Mouse (Mus musculus) NIH3T3 (cell line): ENCODE results near the gene B9d2.

Experiments used
- DNase-seq: peaks from one replicate; pipeline ENCODE4 v3.0.0-alpha.2; 2012; ENCODE audit warnings: low read depth

B9d2 gene

DNA sequence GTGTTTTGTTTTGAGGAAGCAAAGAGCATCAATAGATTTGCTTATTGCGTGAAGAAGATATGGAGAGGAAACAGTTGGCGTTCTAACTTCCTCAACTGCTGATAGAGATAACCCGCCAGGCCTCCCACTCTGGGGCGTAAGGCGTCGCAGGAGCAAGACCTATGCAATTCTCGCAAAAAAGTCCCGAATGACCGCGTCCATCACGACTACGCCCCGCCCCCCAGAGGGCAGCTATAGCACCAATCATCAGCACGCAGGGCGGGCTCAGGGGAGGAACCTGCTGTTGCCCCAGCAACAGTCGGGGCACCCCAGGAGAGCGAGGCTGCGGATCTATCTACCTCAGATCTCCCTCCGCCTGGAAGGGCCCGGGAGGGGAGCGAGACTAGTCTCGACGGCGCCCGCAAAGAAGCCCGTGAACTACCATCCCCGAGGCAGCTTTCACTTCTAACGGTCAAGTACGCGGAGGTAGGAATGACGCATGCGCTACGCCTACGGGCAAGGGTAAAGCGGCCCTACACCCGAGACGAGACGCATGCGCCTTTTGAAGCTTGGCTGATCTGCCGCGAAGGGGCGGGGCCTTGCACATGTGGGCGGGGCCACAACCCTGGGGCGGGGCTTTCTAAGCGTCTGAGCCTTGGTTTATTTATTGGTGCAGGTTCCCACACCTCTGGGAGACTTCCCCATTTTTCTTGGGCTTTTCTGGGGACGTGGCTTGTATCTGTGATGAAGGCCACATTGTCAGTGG is at the start of gene B9d2:
TSS of gene B9d2 (plus strand) at position 267 of the 745 bp plus-strand sequence.
- peak; percentile 97 for DNase-seq

DNA sequence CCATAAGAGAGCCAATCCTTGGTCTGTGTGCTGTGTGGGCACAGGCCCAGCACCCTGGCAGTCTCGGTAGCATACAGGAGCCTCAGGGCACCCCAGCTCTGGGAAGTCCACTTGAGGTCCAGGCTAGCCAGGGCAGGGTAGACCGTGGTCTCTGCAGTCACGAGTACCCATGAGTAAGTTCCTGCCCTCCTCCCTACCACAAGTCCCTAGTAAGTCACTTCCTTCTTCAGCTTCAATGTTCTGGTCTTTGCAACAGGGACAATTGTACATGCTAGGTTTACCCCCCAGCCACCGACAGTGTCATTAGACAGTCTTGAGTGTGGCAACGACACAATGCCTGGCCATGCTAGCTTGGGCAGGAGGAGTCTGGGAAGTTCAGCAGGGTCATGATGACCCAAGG is 47.9 kb upstream of the B9d2 start:
- no peak for DNase-seq

DNA sequence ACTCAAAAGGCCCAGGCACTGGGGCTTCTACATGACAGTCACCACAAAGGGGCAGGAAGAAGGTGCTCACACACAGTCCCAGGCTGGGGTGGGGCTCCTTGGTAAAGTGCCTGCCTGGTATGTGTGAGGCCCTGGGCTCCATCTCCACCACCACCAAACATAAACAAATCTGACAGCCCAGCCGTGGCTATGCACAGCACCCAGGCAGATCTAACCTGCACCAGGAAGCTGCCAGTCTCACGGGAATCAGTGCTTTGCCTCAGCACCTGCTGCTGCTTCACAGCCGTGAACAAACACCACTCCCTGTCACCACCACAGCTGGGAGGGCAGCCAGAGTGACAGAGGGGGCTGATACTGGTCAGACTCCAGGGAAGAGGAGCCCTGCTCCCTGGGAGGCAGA is 44.2 kb upstream of the B9d2 start:
- DNase-seq = no peak

DNA sequence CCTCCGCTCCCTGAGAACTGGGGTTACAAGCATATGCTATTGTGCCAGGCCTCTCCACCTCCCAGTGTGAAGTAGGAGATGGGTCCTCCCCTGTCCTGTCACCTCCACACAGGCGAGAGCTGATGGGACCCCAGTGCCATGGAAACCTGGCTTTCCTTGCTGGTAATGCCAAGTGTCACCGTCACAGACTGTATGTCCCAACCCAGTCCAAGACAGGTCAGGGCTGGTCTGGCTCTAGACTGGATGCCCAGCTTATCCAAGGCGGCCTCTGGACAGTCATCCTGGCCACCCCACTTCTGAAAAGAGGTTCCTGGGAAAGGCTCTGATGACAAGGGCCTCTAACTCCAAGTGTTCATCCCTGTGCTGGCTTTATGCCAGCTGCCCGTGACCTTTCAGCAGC is 43.5 kb upstream of the B9d2 start:
- no peak for DNase-seq

DNA sequence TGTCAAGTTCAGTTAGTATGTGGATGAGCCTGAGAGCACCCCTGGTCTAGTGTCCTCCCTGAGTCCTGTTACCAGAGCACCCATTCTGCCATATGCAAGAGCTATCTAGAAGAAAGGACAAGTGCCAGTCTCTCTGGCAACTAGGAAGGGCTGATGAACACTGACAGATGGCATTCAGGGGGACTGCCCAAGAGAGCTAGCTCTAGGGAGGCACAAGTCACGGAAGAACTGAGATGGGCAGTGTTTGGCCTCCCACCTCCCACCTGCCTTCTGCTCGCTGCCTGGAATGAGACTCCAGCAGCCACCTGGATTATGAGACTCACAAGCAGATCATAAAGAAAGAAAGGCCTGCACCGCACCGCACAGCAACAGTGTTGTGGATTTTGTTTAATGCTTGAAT is 40.8 kb upstream of the B9d2 start:
- DNase-seq = no peak

DNA sequence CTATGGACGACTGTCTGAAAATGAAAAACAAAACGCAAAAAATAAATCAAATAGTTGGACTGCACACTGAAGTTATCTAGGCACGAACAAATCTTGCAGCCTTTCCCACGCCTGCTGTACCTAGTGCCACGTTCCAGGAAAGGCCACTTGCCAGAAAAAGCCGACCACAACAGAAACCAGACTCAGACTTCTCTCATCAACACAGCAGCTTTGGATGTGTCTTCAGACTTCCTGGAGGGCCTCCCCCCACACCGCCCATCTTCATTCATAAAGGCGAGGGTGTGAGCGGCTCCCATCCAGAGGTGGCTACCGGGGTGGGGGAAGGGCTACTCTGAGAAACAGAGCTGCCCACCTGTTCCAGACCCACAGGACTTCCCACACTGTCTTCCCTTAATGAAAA is 36.4 kb upstream of the B9d2 start:
- DNase-seq = no peak

DNA sequence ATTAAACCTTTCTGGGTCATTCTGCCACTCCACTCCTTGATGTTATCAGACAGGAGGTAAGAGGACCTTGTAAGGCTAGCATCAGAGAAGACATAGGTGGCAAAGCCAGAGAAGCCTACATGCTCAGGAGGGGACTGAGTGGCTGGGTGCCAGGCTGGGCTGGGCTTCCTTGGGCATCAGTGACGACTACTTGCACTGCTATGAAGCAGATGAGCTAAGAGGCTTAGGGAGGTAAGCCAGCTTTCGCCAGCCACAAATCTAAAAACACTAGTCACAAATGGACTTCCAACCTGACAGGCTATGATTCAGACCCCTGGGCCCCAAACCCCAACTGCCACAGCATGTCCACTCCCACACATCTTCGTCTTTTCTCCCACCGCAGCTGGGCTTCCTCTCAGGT is 35.9 kb upstream of the B9d2 start:
- DNase-seq = peak; percentile 31

DNA sequence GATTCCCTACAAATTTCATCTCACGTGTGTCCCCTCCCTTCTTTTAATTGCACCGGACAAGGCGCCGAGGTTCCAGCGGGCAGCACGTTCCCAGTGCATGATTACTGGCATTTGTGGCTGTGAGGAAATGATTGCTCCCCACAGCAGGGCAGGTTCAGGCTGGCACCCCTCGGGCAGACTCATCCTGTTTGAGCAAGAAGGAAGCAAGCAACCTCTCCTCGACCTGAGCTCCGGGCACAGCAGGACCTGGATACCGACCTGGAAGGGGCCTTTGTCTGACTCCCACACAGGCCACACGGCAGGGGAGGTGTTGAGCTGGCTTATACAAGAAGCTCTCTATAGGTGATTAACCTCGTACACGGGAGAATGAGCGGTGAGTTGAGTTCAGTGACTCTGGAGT is 35.5 kb upstream of the B9d2 start:
- no peak for DNase-seq

DNA sequence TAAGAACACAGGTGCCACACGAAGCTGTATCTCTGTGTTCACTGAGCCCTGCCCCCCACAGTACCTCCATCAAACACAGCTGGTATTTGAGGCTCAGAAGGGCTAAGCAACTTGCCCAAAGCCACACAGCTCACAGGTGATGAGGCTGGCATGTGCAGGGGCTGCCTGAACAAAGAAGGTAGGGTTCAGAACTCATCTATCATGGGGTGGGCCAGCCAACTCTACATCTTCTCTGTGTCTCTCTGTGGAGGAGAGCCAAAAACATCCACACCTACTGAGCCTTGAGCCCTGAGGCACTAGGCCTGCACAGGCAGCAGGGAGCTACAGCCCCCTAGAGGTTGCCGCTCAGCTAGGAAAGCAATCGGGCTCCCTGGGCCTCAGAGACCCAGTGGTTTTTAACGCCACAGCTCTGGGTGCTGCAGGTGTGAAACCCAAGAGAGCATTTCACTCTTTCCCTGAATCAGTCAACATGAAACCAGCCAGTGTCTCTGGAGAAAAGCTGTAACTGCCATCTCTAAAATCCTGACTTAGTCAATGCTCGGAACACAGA is 32.9 kb upstream of the B9d2 start:
- peak; percentile 9 for DNase-seq

DNA sequence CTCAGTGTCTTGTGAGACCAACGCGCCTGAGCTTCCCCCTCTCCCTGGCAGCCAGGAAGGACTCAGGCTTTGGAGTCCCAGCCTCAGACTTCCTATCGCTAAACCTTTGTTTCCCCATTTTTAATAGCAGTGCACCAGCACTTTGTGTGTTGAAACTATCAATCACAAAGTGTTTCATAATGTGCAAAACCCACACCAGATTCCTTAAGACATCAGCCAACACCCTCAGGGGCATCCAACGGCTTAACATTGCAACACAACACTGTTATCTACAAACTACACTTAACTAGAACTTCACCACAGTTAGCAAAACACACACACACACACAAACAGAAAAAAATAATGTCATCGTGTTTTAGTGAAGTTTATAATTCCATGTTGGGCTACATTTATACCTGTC is 30.7 kb upstream of the B9d2 start:
- peak; percentile 48 for DNase-seq

DNA sequence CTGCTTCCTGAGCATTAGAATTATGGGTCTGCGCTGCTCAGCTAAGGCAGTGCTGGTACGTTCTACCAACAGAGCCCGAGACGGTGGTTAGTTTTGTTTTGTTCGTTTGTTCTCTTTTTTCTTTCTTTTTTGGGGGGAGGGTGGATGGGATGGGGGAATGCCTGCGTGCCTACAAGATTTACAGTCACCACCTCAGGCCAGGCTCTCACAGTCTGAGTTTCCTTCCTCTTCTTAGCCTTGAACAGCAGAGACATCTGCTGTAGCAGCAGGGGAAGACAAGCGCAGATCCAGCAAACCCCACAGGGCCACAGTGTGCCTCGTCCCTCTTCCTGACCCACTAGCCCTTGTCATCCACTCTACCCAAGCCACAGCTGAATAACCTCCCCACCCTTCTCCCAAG is 29.3 kb upstream of the B9d2 start:
- DNase-seq = no peak

DNA sequence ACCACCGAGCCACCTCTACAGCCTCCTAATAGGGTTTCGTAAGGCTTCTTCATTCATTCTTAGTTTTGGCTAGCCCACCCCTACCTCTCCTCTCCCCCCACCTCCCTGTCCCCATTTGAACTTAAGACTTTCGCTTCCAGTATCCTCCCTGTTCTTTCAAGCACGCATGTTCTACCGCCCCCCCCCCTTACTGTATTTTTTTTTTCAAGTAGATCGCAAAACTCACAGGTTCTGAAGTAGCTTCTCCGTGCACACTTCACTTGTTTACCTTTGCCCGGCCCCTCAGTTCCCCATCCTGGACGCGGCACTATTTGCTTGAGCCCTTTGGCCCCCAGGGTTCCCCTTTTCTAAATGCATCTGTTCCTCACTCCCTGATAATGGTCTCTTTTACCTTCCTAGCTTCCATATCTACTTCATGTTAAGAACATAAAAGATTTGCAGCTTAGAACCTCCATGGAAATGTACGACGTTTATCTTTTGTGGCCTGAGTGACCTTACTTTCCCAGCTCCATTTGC is 28.3 kb upstream of the B9d2 start:
- no peak for DNase-seq

DNA sequence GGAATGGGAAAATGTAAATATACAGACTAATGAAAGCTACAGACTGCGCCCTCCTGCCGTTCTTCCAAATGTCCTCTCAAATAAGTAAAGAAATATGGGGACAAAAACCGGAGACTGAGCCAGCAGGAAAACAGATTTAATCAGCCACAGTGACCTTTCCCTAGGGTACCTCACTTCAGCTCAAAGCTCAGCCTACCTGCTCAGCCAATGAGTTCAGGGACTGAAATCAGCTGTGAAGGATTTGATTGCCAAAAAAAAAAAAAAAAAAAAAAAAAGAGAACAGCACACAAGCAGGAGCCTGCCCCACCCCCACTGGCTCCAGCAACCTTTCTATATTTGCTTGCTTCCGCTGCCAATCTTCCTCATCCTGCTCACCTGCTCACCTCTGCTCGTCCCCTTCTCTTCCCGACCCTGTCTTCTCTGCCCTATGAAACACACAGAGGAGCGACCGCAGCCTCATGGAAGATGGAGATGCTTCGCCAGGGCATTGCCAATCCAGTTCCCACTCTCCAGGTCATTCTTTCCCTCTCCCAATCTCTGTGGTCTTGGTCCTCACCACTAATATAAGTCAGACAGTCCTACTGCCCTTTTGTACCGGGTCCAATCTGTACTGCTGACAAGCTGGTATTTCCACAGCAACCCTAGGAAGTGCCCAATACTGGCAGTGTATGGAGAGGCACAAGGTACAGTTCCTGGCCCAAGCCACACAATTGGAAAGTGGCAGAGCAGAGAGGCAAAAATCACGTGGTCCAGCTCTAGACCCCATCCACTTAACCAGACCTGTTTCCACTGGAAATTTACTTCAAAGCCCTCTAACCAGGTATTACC is 24.8 kb upstream of the B9d2 start:
- DNase-seq = no peak

DNA sequence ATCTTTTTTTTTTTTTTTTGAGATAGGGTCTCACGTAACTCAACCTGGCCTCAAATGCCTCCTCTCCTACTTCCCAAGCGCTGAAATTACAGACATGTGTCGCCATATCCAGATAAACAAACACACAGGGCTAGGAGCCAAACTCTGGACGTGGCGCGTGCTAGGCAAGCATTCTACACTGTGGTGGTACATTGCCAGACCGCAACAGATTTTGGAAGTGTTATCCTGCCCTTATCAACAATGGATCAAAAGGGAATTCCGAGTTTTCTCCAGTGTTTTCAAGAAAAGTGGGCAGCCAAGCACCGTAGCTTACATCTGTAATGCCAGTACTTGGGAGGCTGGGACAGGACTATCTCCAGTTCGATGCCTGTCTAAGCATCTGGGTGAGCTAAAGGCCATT is 22.8 kb upstream of the B9d2 start:
- peak; percentile 44 for DNase-seq

DNA sequence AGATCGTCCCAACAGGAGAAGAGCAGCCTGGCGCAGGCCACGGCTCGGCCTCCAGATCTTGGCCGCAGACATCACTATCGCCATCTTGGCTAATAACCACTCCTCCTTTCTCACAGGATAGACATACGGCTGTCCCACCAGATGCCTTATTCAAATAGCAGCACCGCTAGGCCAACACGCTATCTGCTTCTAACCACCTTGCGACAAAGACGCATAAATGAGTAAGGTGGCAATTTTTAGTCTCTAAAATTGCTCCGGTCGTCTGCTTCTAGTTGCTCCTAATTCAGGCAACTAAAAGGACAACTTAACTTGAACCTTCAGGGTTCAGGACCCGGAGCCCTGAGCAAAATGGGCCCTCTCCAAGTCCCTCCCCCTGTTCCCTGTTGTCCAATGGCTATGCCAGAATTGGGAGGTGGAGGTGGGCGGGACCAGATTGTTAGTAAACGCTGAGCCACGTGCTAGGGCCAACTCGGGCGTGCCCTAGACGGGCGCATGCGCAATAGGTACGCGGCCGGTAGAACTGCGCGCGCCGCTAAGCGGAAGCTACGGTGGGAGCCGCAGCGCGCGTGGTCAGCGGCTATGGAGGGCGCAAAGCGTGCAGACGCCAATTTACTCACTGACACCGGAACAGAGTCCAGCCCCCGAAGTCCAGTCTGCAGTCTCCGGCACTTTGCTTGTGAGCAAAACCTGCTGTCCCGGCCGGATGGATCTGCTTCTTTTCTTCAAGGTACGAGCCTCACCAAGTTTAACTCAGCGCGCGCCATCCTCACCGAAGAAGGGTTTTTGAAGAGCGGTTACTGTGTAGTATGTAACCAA is 21.7 kb upstream of the B9d2 start, which contains the start of the genes Bckdha and Exosc5:
TSS of gene Bckdha (minus strand) at position 325 of the 816 bp plus-strand sequence.
TSS of gene Exosc5 (plus strand) at position 508 of the 816 bp plus-strand sequence.
- DNase-seq = peak; percentile 100

DNA sequence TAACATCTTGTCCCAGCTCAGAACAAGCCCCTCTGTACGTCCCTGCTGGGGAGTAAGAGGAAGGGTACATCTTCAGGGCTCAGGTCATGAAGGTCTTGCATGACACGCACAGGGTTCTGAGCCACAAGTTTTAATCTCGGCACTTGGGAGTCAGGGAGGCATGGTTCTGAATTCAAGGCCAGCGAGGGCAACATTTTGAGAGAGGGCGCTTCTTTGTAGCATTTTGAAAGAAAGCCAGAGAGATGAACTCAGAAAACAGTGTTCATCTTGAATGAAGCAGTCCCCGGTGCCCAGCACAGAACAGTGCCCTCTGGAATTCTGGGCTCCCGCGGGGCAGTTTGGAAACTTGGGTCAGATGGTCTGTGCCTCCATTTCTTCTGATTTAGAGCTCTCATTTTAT is 14.2 kb upstream of the B9d2 start:
- DNase-seq = no peak

DNA sequence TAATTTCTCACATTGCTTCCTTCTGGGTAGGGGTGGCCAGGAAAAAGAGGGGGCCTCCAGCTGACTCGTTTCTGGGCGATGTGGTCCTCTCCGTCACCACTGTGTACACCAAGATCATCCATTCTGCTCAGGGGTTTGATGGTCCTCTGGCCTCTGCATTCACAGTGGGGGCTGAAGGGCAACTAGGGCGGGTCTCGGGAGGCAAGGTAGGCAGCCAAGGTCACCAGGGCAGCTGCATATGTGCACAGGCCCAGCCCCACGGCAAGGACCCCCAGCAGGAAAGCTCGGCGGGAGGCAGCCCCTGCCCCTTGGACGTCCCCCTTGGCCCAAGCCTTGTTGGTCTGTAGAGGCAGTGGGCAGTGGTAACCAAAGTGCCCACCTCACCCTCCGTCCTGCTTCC is 11.4 kb upstream of the B9d2 start:
- DNase-seq = no peak

DNA sequence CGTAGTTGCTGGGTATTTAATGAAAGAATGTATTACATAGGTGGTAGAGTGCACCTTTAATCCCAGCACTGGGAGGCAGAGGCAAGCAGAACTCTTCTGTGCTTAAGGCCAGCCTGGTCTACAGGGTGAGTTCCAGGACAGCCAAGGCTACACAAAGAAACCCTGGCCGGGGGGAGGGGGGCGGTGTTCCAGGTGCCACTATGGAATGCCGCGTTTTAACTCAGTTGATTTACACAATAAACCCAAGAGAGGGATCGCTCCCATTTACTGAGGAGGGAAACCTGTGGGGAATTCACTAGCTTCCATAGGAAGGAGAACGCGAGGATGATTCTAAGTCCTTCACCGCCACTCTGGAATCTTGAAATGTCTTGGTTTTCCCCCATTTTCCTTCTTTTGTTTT is 10.9 kb upstream of the B9d2 start:
- no peak for DNase-seq

DNA sequence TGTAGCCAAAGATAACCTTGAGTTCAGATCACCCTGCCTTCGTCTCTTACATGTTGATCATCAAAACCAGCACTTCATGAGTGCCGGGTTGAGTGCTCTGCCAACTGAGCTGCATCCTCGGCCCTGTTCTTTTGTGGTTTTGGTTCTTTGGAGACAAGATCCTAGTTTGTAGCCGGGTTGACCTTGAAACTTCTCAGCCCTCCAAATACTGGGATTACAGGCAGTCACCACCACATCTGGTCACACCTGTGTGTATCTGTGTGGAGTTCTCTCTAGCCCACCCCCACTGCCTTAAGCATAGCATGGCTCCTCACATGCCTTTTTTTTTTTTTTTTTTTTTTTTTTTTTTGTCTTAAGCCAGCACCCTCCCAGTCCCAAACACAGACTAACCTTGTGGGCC is 10.5 kb upstream of the B9d2 start:
- DNase-seq = no peak

DNA sequence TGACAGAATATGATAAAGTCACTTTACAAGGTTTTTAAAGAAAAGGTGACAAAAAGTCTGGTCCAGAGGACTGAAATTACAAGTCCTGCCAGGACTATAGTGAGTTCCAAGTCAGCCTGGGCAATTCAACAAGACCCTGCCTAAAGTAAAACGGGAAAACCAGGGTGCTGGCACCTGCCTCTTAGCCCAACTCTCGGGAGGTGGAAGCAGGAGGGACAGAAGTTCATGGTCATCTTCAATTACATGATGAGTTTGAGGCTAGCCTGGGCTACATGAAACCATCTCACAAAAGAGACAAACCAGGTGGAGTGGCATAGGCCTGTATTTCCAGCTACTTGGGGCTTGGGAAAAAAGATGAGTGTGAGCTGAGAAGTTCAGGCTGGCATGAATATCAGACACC is 8.9 kb upstream of the B9d2 start:
- no peak for DNase-seq

DNA sequence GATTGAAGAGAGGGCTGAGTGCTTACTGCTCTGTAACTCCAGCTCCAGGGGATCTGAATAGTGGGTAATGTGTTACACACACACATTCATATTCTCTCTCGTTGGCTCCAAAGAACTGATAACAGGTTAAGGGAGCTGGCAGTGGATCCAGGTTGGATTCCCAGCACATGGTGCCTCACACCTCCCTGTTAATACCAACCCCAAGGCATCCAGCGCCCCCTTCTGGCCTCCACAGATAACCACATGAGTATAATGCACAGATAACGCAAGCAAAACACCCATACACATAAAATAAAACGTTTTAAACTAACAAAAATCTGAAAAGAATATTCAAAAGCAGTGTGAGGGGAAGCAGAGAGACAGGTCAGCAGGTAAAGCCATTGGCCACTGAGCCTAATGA is 8.1 kb upstream of the B9d2 start:
- DNase-seq = peak; percentile 16

DNA sequence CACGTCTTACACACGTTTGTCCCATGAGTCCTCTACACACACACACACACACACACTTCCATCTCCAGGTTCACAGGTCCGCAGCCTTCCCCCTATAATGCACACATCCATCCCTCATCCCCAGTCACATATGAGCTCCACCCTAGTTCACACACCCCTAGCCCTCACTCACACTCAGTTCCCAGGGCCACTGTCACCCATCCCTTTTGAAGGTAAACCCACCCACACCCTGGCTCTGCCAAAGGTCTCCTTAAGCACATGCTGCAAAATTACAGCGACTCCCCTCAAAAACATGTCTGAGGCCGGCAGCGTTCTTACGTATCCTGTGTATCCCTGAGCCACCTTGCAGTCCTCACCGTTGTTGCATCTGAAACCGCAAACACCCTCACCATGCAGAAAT is 6.3 kb upstream of the B9d2 start:
- no peak for DNase-seq
